Mouse (Mus musculus) myocyte (in vitro differentiated cells): ENCODE results near the gene Kitl.

Source experiments
- CEBPB ChIP-seq: IDR thresholded peaks from 2 replicates; pipeline ENCODE4 v1.6.1; 2011; ENCODE audit warnings: mild to moderate bottlenecking, moderate library complexity; ENCODE audit not compliant: poor library complexity, insufficient read depth, severe bottlenecking
- POLR2A ChIP-seq: IDR thresholded peaks from one replicate; pipeline ENCODE4 v1.6.1; 2011; ENCODE audit warnings: low read depth, mild to moderate bottlenecking, control low read depth, moderate library complexity; ENCODE audit not compliant: insufficient read length

DNA sequence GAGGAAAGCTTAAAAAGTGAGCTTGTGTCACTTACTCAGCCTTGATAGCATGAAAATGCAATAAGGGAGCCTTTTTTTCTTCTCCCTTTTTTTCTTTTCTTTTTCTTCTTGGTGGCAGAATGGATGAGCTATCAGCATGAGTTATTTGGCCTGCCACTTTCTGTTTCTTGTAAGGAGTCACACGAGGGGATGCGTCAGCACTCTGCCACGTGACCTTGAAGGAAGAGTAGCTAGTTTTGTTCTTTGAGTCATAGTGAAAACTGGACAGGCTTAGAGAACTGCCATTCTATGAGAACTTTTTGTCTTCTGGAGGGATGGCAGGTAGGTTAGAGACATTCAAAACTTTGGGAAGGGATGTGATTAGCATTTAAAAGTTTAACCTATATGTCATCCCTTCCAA, 17.1 kb downstream of the Kitl start:
- no peak for TF ChIP-seq POLR2A
- TF ChIP-seq CEBPB: no peak
